Mouse (Mus musculus) ES-E14 (cell line): ENCODE data around the gene Glt28d2. TPM values are rescaled to one million over a fixed set of nuclear protein-coding genes. Genes with fewer than 3 reads are reported as not detected.

Experiments
- DNase-seq: peaks from one replicate; pipeline ENCODE4 v3.0.0-alpha.2; 2013; ENCODE audit warnings: low read depth, low spot score
- H3K27ac ChIP-seq: 2 replicates; pipeline ENCODE4 v1.5.1; 2012; ENCODE audit warnings: low read depth, mild to moderate bottlenecking, low read length, moderate library complexity, mixed read lengths; ENCODE audit not compliant: poor library complexity, insufficient read depth, severe bottlenecking
- H3K36me3 ChIP-seq: 2 replicates; pipeline ENCODE4 v1.6.1; 2012; ENCODE audit warnings: mild to moderate bottlenecking, low read length, moderate library complexity, mixed read lengths; ENCODE audit not compliant: control insufficient read depth, poor library complexity, insufficient read depth, severe bottlenecking
- H3K4me1 ChIP-seq, 2 experiments: fragments of 150-350 bp in 1 of 2; sonication (generic) in 1 of 2; 2 replicates each; pipeline ENCODE4 v1.6.1; 2012; ENCODE audit warnings: low read length in 2 of 2, mild to moderate bottlenecking in 1 of 2, mixed read lengths in 1 of 2; ENCODE audit not compliant: control insufficient read depth in 2 of 2, insufficient read depth in 2 of 2, poor library complexity in 1 of 2
- H3K4me3 ChIP-seq, 2 experiments: fragments of 150-350 bp in 1 of 2; sonication (generic) in 1 of 2; 2 replicates each; pipeline ENCODE4 v1.5.1; 2012; ENCODE audit warnings: low read length in 2 of 2, low read depth in 1 of 2, mild to moderate bottlenecking in 1 of 2, mixed read lengths in 1 of 2; ENCODE audit not compliant: insufficient read depth in 1 of 2, poor library complexity in 1 of 2, severe bottlenecking in 1 of 2
- H3K9ac ChIP-seq: 2 replicates; pipeline ENCODE4 v1.6.1; 2012; ENCODE audit warnings: low read depth, mild to moderate bottlenecking, low read length, mixed read lengths; ENCODE audit not compliant: poor library complexity, insufficient read depth, severe bottlenecking
- H3K9me3 ChIP-seq: fragments of 150-350 bp; sonication (generic); 2 replicates; pipeline ENCODE4 v1.6.1; 2012; ENCODE audit warnings: low read depth, mild to moderate bottlenecking, low read length; ENCODE audit not compliant: control insufficient read depth, insufficient read depth
- CHD2 ChIP-seq: IDR thresholded peaks from 2 replicates; pipeline ENCODE4 v1.6.1; 2014; ENCODE audit warnings: mild to moderate bottlenecking, low read depth, low read length, inconsistent platforms
- HCFC1 ChIP-seq: IDR thresholded peaks from 2 replicates; pipeline ENCODE4 v1.6.1; 2012; ENCODE audit warnings: low read length, inconsistent platforms, borderline replicate concordance; ENCODE audit not compliant: insufficient read depth
- MAFK ChIP-seq: IDR thresholded peaks from 2 replicates; pipeline ENCODE4 v1.6.1; 2014; ENCODE audit warnings: mild to moderate bottlenecking, low read depth, low read length, inconsistent platforms; ENCODE audit not compliant: insufficient read depth
- ZC3H11A ChIP-seq: IDR thresholded peaks from 2 replicates; pipeline ENCODE4 v1.6.1; 2012; ENCODE audit warnings: low read depth, mild to moderate bottlenecking, inconsistent platforms, low read length, borderline replicate concordance
- ZNF384 ChIP-seq: IDR thresholded peaks from 2 replicates; pipeline ENCODE4 v1.6.1; 2012; ENCODE audit warnings: low read depth, low read length, inconsistent platforms
- in situ Hi-C, 2 experiments: fragments of 600-800 bp; cut with MboI; formaldehyde crosslinking; loops; one replicate each; pipeline ENCODE4 v1.15.1; 2025; ENCODE audit warnings: low sequenced_read_pairs in 2 of 2, inconsistent platforms in 1 of 2; ENCODE audit not compliant: unreplicated experiment in 2 of 2
- total RNA-seq: library from RNA; depleted of rRNA; stranded (reverse); fragments of 300-350 nt; gene quantifications from 2 replicates; pipeline ENCODE4 v1.2.3, GENCODE M21; 2012

Glt28d2 gene
- total RNA-seq, 1 experiment, result 0.18 TPM

- in situ Hi-C loops, result no loop called here
- no peak for DNase-seq
- TF ChIP-seq ZC3H11A (no peak), MAFK (no peak), ZNF384 (no peak), CHD2 (no peak), HCFC1 (no peak)
Measured at GRCm38 (mm10) chr3:85841454-85842176, 45.7 kb downstream of the Glt28d2 start.

GRCm38 (mm10) chr3:85833627-85834026 is 53.7 kb downstream of the Glt28d2 start:
- H3K9ac ChIP-seq, result no peak overlapping the region
- DNase-seq, result no peak
- H3K4me1 ChIP-seq, result peaks cover 0 to 9% of the 10 kb centered on the region in 2 experiments; a peak in 2 of 4 replicates
- H3K9me3 ChIP-seq, result no peaks in the 10 kb centered on the region
- no peak overlapping the region for H3K4me3 ChIP-seq
- in situ Hi-C loops, result no loop called here
- H3K27ac ChIP-seq, result no peak overlapping the region
- TF ChIP-seq ZC3H11A (no peak), ZNF384 (no peak), HCFC1 (no peak), CHD2 (no peak), MAFK (no peak)
- H3K36me3 ChIP-seq, result no peaks in the 10 kb centered on the region

More at GRCm38 (mm10) chr3:85841454-85842176, 45.7 kb downstream of the Glt28d2 start:
- Histone ChIP-seq H3K4me3 (no peak overlapping the region), H3K36me3 (no peaks in the 10 kb centered on the region), H3K9ac (no peak overlapping the region), H3K27ac (no peak overlapping the region), H3K9me3 (no peaks in the 10 kb centered on the region), H3K4me1 (peaks cover 4 to 5% of the 10 kb centered on the region in 2 experiments; a peak in 3 of 4 replicates)

- no peak for DNase-seq
- Histone ChIP-seq H3K9me3 (no peaks in the 10 kb centered on the region), H3K9ac (no peak overlapping the region), H3K27ac (no peak overlapping the region), H3K4me1 (peaks cover 0 to 9% of the 10 kb centered on the region in 2 experiments; a peak in 2 of 4 replicates), H3K4me3 (no peak overlapping the region), H3K36me3 (no peaks in the 10 kb centered on the region)
- in situ Hi-C loops, result no loop called here
- no peak for TF ChIP-seq HCFC1
- no peak for TF ChIP-seq CHD2
- TF ChIP-seq ZC3H11A, result no peak
- TF ChIP-seq MAFK, result no peak
- no peak for TF ChIP-seq ZNF384
Measured at GRCm38 (mm10) chr3:85832490-85833155, 54.7 kb downstream of the Glt28d2 start.

- no peak for TF ChIP-seq ZC3H11A
- TF ChIP-seq MAFK, result no peak
- TF ChIP-seq HCFC1, result no peak
- TF ChIP-seq ZNF384, result no peak
- TF ChIP-seq CHD2, result no peak
- Histone ChIP-seq H3K9ac (no peak overlapping the region), H3K9me3 (no peaks in the 10 kb centered on the region), H3K36me3 (no peaks in the 10 kb centered on the region), H3K27ac (no peak overlapping the region), H3K4me1 (peaks cover 0 to 11% of the 10 kb centered on the region in 2 experiments; a peak in 2 of 4 replicates), H3K4me3 (no peak overlapping the region)
- in situ Hi-C loops, result no loop called here
- no peak for DNase-seq
Measured at GRCm38 (mm10) chr3:85831785-85832184, 55.5 kb downstream of the Glt28d2 start.

- in situ Hi-C loops, result no loop called here
Measured at GRCm38 (mm10) chr3:85829047-85829446, 58.3 kb downstream of the Glt28d2 start.

More at GRCm38 (mm10) chr3:85829047-85829446, 58.3 kb downstream of the Glt28d2 start:
- Histone ChIP-seq H3K36me3 (no peaks in the 10 kb centered on the region), H3K4me1 (peaks cover 0 to 11% of the 10 kb centered on the region in 2 experiments; a peak in 2 of 4 replicates), H3K9ac (no peak overlapping the region), H3K27ac (no peak overlapping the region), H3K4me3 (no peak overlapping the region), H3K9me3 (no peaks in the 10 kb centered on the region)
- TF ChIP-seq CHD2 (no peak), ZNF384 (no peak), MAFK (no peak), HCFC1 (no peak), ZC3H11A (no peak)
- DNase-seq, result no peak
